Mouse (Mus musculus) G1E (cell line): ENCODE data around the gene Nfasc. TPM values are rescaled to one million over a fixed set of nuclear protein-coding genes. Genes with fewer than 3 reads are reported as not detected.

Source experiments
- ATAC-seq: 2 replicates; pipeline ENCODE4 v1.8.0; 2016; ENCODE audit warnings: mild to moderate bottlenecking; ENCODE audit not compliant: insufficient number of reproducible peaks, poor library complexity, low FRiP score, severe bottlenecking; ENCODE audit errors: extremely low read depth
- DNase-seq: peaks from one replicate; pipeline ENCODE4 v3.0.0; 2012; ENCODE audit warnings: low spot score
- H3K27me3 ChIP-seq: 2 replicates; pipeline ENCODE4 v1.6.1; 2012; ENCODE audit warnings: mild to moderate bottlenecking, low read length, inconsistent platforms; ENCODE audit not compliant: insufficient read depth
- H3K36me3 ChIP-seq: replicated peaks from 2 replicates; pipeline ENCODE3; 2012; ENCODE audit warnings: mild to moderate bottlenecking, inconsistent platforms
- H3K4me1 ChIP-seq: 2 replicates; pipeline ENCODE4 v1.6.1; 2012; ENCODE audit warnings: low read depth, low read length, inconsistent platforms, mixed read lengths; ENCODE audit not compliant: insufficient read depth
- H3K4me3 ChIP-seq: 2 replicates; pipeline ENCODE4 v1.5.1; 2012; ENCODE audit warnings: low read depth, mild to moderate bottlenecking, inconsistent platforms, low read length, moderate library complexity, mixed read lengths
- H3K9me3 ChIP-seq: replicated peaks from 2 replicates; pipeline ENCODE4 v1.6.1; 2012; ENCODE audit warnings: inconsistent platforms
- CTCF ChIP-seq: IDR thresholded peaks from 2 replicates; pipeline ENCODE4 v1.5.1; 2012; ENCODE audit warnings: low read depth, low read length, inconsistent platforms, mixed read lengths
- GATA1 ChIP-seq: IDR thresholded peaks from 2 replicates; pipeline ENCODE4 v1.6.1; 2012; ENCODE audit warnings: borderline replicate concordance, low read length, inconsistent platforms, mixed read lengths
- GATA2 ChIP-seq: IDR thresholded peaks from 2 replicates; pipeline ENCODE4 v1.6.1; 2012; ENCODE audit warnings: low read depth, low read length, inconsistent platforms, borderline replicate concordance
- POLR2AphosphoS5 ChIP-seq: IDR thresholded peaks from 2 replicates; pipeline ENCODE4 v1.6.1; 2012; ENCODE audit warnings: low read depth, low read length, inconsistent platforms; ENCODE audit not compliant: insufficient replicate concordance
- TAL1 ChIP-seq: conservative IDR thresholded peaks from 2 replicates; pipeline ENCODE4 v1.6.1; 2012; ENCODE audit warnings: low read depth, low read length, inconsistent platforms, mixed read lengths
- polyA plus RNA-seq: library from polyadenylated mRNA; stranded (reverse); fragments of >175 nt; gene quantifications from 2 replicates; pipeline ENCODE4 v1.2.3, GENCODE M21; 2012
- total RNA-seq, 2 experiments: library from RNA; stranded (forward) in 1 of 2; stranded (reverse) in 1 of 2; fragments of 200-1000 nt in 1 of 2; fragments of >200 nt in 1 of 2; fragmentation: Nextera tagmentation in 1 of 2; gene quantifications; 2 replicates each; pipeline ENCODE4 v1.2.3; 2014 to 2017

The Nfasc gene
- total and polyA plus RNA-seq, 3 experiments: 0.22 TPM; not detected in 2

DNA sequence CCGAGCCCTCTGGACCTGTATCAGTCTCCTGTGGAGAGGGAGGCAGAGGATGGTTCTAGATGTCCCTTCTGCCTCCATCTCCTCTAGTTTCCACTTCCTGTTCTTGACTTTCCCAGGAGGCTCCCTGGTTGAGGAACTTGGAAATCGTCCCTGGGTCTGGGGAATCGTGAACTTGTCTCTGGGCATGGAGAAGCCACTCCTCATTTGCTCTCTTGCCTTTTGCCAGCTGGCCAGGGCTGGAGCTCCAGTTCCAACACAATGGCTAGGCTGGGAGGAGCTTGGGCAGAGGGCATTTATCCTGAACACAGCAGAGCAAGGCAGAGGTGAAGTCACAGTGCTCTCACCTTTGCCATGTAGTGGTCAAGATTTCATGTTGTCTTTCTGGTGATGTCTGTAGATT is 205.2 kb downstream of the Nfasc start:
- no peak for ATAC-seq
- no peaks in the 10 kb centered on the region for H3K36me3 ChIP-seq
- H3K27me3 ChIP-seq: peaks cover 62% of the 10 kb centered on the region
- H3K9me3 ChIP-seq: no peaks in the 10 kb centered on the region
- H3K4me1 ChIP-seq: no peaks in the 10 kb centered on the region
- TF ChIP-seq CTCF: no peak
- TF ChIP-seq GATA2: no peak
- no peak for TF ChIP-seq TAL1
- TF ChIP-seq GATA1: no peak
- TF ChIP-seq POLR2AphosphoS5: no peak
- no peak for DNase-seq
- H3K4me3 ChIP-seq: no peak overlapping the region

DNA sequence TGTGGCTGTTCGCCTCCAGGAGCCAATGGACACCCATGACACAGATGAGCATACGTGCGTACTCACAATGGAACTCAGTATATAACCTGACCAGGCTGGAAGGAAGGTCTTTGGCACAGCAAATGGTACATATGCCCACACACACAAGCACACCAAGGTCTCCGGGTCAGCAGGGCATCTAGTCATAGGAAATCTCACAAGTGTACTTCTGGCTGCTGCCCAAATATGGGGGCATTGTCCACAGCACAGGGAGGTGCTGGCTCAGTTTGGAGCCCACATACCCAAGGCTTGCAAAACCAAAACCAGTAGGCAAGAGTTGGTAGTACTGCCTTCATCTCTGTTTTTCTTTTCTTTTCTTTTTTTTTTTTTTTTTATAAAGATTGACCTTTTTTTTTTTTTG is 206.1 kb downstream of the Nfasc start:
- H3K36me3 ChIP-seq: no peaks in the 10 kb centered on the region
- no peaks in the 10 kb centered on the region for H3K9me3 ChIP-seq
- H3K4me1 ChIP-seq: peaks cover 4% of the 10 kb centered on the region
- TF ChIP-seq GATA2 (no peak), CTCF (no peak), POLR2AphosphoS5 (no peak), TAL1 (no peak)
- DNase-seq (no peak), ATAC-seq (no peak)
- H3K27me3 ChIP-seq: peaks cover 57% of the 10 kb centered on the region
- no peak overlapping the region for H3K4me3 ChIP-seq

DNA sequence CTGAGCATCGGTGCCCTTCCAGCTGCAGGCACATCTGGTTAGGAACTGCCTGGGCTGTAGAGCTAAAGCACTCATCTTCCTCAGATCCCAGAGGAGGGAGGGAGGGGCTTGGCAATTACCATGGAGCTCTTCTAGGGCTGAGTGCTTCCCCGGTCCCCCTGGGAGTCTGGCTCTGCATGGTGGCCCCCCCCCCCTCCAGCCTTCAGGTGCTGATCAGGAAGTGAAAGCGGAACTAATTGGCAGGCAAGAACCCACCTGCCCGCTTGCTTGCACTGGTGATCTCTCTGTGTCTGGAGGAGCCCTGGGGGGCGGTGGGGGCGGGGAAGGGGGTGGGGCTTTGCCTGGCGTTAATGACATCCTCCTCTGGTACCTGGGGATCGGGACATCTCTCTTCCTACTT is 207.8 kb downstream of the Nfasc start:
- ATAC-seq (no peak), DNase-seq (no peak)
- peaks cover 7% of the 10 kb centered on the region for H3K4me1 ChIP-seq
- no peaks in the 10 kb centered on the region for H3K9me3 ChIP-seq
- H3K36me3 ChIP-seq: no peaks in the 10 kb centered on the region
- H3K27me3 ChIP-seq: peaks cover 49% of the 10 kb centered on the region
- no peak overlapping the region for H3K4me3 ChIP-seq
- no peak for TF ChIP-seq CTCF
- no peak for TF ChIP-seq POLR2AphosphoS5
- no peak for TF ChIP-seq GATA2
- no peak for TF ChIP-seq GATA1
- TF ChIP-seq TAL1: no peak

DNA sequence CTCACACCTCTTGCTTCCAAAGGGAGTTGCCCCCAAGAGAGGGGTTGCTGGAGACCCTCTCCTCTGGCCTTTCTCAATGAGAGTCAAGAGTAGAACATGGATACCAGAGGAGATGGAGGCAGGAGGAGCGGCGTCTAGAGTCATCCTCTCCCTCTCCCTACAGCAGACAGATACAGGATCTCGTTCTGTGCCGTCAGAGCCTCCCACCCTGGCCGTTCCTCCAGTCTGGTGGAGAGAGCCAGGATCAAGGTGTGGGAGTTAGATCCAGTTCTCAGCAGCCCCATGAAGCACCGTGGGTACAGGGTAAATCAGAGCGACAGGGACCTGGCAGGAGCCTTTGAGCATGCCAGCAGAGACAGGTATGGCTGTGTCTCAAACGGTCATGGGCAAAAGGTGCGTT is 209.1 kb downstream of the Nfasc start:
- no peak overlapping the region for H3K4me3 ChIP-seq
- H3K27me3 ChIP-seq: peaks cover 54% of the 10 kb centered on the region
- TF ChIP-seq GATA2: no peak
- no peak for TF ChIP-seq CTCF
- TF ChIP-seq TAL1: no peak
- peaks cover 7% of the 10 kb centered on the region for H3K4me1 ChIP-seq
- no peaks in the 10 kb centered on the region for H3K36me3 ChIP-seq
- no peak for ATAC-seq
- no peaks in the 10 kb centered on the region for H3K9me3 ChIP-seq
- DNase-seq: no peak

DNA sequence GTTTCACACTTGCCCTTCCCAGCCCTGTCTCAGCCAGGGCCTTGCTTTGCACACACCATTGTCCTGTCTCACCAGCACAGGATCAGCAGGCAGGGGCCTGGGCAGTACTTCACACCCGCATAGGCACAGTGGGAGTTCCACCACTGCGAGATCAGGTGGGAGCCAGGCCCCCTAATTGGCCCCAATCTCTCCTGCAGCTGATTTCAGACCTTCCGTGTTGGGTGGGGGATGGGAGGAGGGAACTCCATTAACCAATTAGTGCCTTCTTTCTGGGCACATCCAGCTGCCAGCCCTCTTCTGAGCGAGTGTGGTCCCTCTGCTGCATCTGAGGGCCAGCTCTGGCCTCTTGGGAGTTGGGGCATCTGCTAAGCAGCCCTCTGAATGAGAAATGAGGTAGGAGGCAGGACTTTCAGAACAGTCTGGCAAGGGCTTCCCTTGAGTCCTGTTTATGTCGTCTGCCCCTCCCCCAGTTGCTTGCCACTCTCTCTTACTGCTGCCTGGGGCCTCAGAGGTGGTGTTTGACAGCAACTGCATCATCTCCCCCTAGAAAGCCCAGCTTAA is 210.9 kb downstream of the Nfasc start:
- Histone ChIP-seq H3K9me3 (no peaks in the 10 kb centered on the region), H3K4me1 (peaks cover 7% of the 10 kb centered on the region), H3K36me3 (no peaks in the 10 kb centered on the region), H3K4me3 (no peak overlapping the region), H3K27me3 (peaks cover 55% of the 10 kb centered on the region)
- no peak for ATAC-seq
- TF ChIP-seq TAL1 (no peak), CTCF (no peak), GATA2 (no peak), GATA1 (no peak), POLR2AphosphoS5 (no peak)
- DNase-seq: no peak

DNA sequence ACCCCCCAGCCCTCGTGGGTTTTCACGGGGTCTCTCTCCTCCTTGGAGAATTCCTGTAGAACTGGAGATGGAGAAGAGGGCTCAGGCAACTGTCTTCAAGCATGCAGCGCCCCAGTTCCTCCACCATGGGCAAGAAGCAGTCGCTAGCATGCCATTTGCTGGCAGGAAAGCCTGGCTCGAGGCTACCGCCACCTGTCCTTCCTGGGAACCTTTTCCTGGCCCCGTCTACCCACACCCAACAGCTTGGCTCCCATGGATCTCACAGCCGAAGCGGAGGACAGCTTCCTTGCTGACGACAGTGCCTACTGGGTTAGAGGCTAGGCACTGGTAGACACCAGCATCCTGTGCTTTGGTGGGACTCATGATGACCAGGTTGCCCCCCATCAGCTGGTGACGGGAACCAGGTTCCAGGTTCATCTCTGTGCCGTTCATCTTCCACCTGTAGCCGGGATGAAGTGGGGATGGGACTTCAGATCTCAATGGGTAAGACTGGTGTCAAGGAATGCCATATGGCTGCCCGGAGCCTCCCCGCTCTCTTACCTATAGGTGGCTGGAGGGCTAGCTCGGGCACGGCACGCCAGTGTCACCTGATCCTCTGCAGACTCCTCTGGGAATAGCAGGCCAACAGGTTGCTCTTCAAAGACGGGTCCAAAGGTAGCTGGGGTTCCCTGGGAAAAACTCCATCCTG is 212.8 kb downstream of the Nfasc start:
- H3K4me3 ChIP-seq: no peak overlapping the region
- ATAC-seq (no peak), DNase-seq (no peak)
- no peaks in the 10 kb centered on the region for H3K36me3 ChIP-seq
- H3K27me3 ChIP-seq: peaks cover 53% of the 10 kb centered on the region
- H3K4me1 ChIP-seq: peaks cover 7% of the 10 kb centered on the region
- TF ChIP-seq GATA1 (no peak), GATA2 (no peak), CTCF (no peak), POLR2AphosphoS5 (no peak), TAL1 (no peak)
- H3K9me3 ChIP-seq: no peaks in the 10 kb centered on the region
